Mouse (Mus musculus) liver, embryonic 14.5 days (tissue): ENCODE measurements around the gene Bola1.

ENCODE experiments used
- CTCF ChIP-seq: IDR thresholded peaks from 2 replicates; pipeline ENCODE4 v1.5.1; 2016; ENCODE audit warnings: antibody characterized with exemption, low read depth, control low read depth
- EP300 ChIP-seq: IDR thresholded peaks from 2 replicates; pipeline ENCODE4 v1.6.1; 2016; ENCODE audit warnings: antibody characterized with exemption, low read depth

GRCm38 (mm10) chr3:96170976-96171545, 48.4 kb downstream of the Bola1 start:
- TF ChIP-seq CTCF (no peak), EP300 (no peak)
